Mouse (Mus musculus): ENCODE measurements around the gene Dnajc12. TPM values are rescaled to one million over a fixed set of nuclear protein-coding genes. Genes with fewer than 3 reads are reported as not detected.
"Not testable (repeated sequence)": the region's sequence is repeated elsewhere in the genome, so short reads cannot be mapped to it uniquely, and the experiment has no call there.

The Dnajc12 gene
- polyA plus RNA-seq, 1 experiment from 2014 or later = 10.0 TPM

- Histone ChIP-seq H3K4me2 (replicated peaks; ENCODE audit: low read depth, low read length) (no peak overlapping the region), H3K4me3 (ENCODE audit: low read depth, low read length) (no peak overlapping the region), H3K27ac (ENCODE audit: low read length) (no peak overlapping the region), H3K27me3 (ENCODE audit: control insufficient read depth, insufficient read depth, low read length) (no peaks in the 10 kb centered on the region), H3K9ac (replicated peaks; ENCODE audit: low read depth, low read length) (no peak overlapping the region), H3K4me1 (ENCODE audit: control insufficient read depth, insufficient read depth, low read length) (no peaks in the 10 kb centered on the region), H3K9me3 (ENCODE audit: control insufficient read depth, low read depth, low read length) (no peaks in the 10 kb centered on the region), H3K36me3 (ENCODE audit: control insufficient read depth, insufficient read depth, low read length) (no peaks in the 10 kb centered on the region)
- WGBS = 67% methylated on average over 3 of the region's 3 CpGs
- ATAC-seq (ENCODE audit: insufficient number of reproducible peaks, insufficient read depth, low FRiP score, low read depth) = no peak
These were observed 34.0 kb upstream of the Dnajc12 start for GRCm38 (mm10) chr10:63348291-63348690.

GRCm38 (mm10) chr10:63350666-63351065 is 31.6 kb upstream of the Dnajc12 start:
- Histone ChIP-seq H3K27ac (ENCODE audit: low read length) (no peak overlapping the region), H3K9me3 (ENCODE audit: control insufficient read depth, low read depth, low read length) (no peaks in the 10 kb centered on the region), H3K4me3 (ENCODE audit: low read depth, low read length) (no peak overlapping the region), H3K27me3 (ENCODE audit: control insufficient read depth, insufficient read depth, low read length) (no peaks in the 10 kb centered on the region), H3K4me2 (replicated peaks; ENCODE audit: low read depth, low read length) (no peak overlapping the region), H3K4me1 (ENCODE audit: control insufficient read depth, insufficient read depth, low read length) (no peaks in the 10 kb centered on the region), H3K9ac (replicated peaks; ENCODE audit: low read depth, low read length) (no peak overlapping the region), H3K36me3 (ENCODE audit: control insufficient read depth, insufficient read depth, low read length) (no peaks in the 10 kb centered on the region)
- ATAC-seq (ENCODE audit: insufficient number of reproducible peaks, insufficient read depth, low FRiP score, low read depth) = no peak
- WGBS = 88% methylated on average over 7 of the region's 7 CpGs

GRCm38 (mm10) chr10:63351099-63351498 is 31.1 kb upstream of the Dnajc12 start:
- not testable (repeated sequence) for ATAC-seq (ENCODE audit: insufficient number of reproducible peaks, insufficient read depth, low FRiP score, low read depth); H3K36me3 ChIP-seq (ENCODE audit: control insufficient read depth, insufficient read depth, low read length); H3K9me3 ChIP-seq (ENCODE audit: control insufficient read depth, low read depth, low read length); H3K9ac ChIP-seq (replicated peaks; ENCODE audit: low read depth, low read length); H3K4me2 ChIP-seq (replicated peaks; ENCODE audit: low read depth, low read length); H3K27ac ChIP-seq (ENCODE audit: low read length); H3K4me3 ChIP-seq (ENCODE audit: low read depth, low read length); H3K4me1 ChIP-seq (ENCODE audit: control insufficient read depth, insufficient read depth, low read length); H3K27me3 ChIP-seq (ENCODE audit: control insufficient read depth, insufficient read depth, low read length)
- WGBS = 79% methylated on average over 7 of the region's 7 CpGs

- H3K27me3 ChIP-seq (ENCODE audit: control insufficient read depth, insufficient read depth, low read length) = no peaks in the 10 kb centered on the region
- H3K4me1 ChIP-seq (ENCODE audit: control insufficient read depth, insufficient read depth, low read length) = no peaks in the 10 kb centered on the region
- no peak overlapping the region for H3K4me2 ChIP-seq (replicated peaks; ENCODE audit: low read depth, low read length)
- H3K9ac ChIP-seq (replicated peaks; ENCODE audit: low read depth, low read length) = no peak overlapping the region
- WGBS = 86% methylated on average over 5 of the region's 5 CpGs
- no peak overlapping the region for H3K4me3 ChIP-seq (ENCODE audit: low read depth, low read length)
- no peak overlapping the region for H3K27ac ChIP-seq (ENCODE audit: low read length)
- H3K36me3 ChIP-seq (ENCODE audit: control insufficient read depth, insufficient read depth, low read length) = no peaks in the 10 kb centered on the region
- ATAC-seq (ENCODE audit: insufficient number of reproducible peaks, insufficient read depth, low FRiP score, low read depth) = no peak
- no peaks in the 10 kb centered on the region for H3K9me3 ChIP-seq (ENCODE audit: control insufficient read depth, low read depth, low read length)
These were observed 30.1 kb upstream of the Dnajc12 start for GRCm38 (mm10) chr10:63352111-63352510.

- 58% methylated on average over 1 of the region's 1 CpGs for whole genome bisulfite sequencing
- H3K27ac ChIP-seq (ENCODE audit: low read length) = no peak overlapping the region
- H3K4me2 ChIP-seq (replicated peaks; ENCODE audit: low read depth, low read length) = no peak overlapping the region
- H3K36me3 ChIP-seq (ENCODE audit: control insufficient read depth, insufficient read depth, low read length) = no peaks in the 10 kb centered on the region
- no peaks in the 10 kb centered on the region for H3K27me3 ChIP-seq (ENCODE audit: control insufficient read depth, insufficient read depth, low read length)
- H3K4me3 ChIP-seq (ENCODE audit: low read depth, low read length) = no peak overlapping the region
- no peaks in the 10 kb centered on the region for H3K4me1 ChIP-seq (ENCODE audit: control insufficient read depth, insufficient read depth, low read length)
- H3K9ac ChIP-seq (replicated peaks; ENCODE audit: low read depth, low read length) = no peak overlapping the region
- no peaks in the 10 kb centered on the region for H3K9me3 ChIP-seq (ENCODE audit: control insufficient read depth, low read depth, low read length)
- no peak for ATAC-seq (ENCODE audit: insufficient number of reproducible peaks, insufficient read depth, low FRiP score, low read depth)
These were observed 21.7 kb upstream of the Dnajc12 start for GRCm38 (mm10) chr10:63360502-63360901.

GRCm38 (mm10) chr10:63365918-63366455 is 16.3 kb upstream of the Dnajc12 start:
- Histone ChIP-seq H3K27ac (ENCODE audit: low read length) (no peak overlapping the region), H3K4me3 (ENCODE audit: low read depth, low read length) (no peak overlapping the region), H3K9me3 (ENCODE audit: control insufficient read depth, low read depth, low read length) (no peaks in the 10 kb centered on the region), H3K4me2 (replicated peaks; ENCODE audit: low read depth, low read length) (no peak overlapping the region), H3K9ac (replicated peaks; ENCODE audit: low read depth, low read length) (no peak overlapping the region), H3K27me3 (ENCODE audit: control insufficient read depth, insufficient read depth, low read length) (no peaks in the 10 kb centered on the region), H3K4me1 (ENCODE audit: control insufficient read depth, insufficient read depth, low read length) (no peaks in the 10 kb centered on the region), H3K36me3 (ENCODE audit: control insufficient read depth, insufficient read depth, low read length) (no peaks in the 10 kb centered on the region)
- no peak for ATAC-seq (ENCODE audit: insufficient number of reproducible peaks, insufficient read depth, low FRiP score, low read depth)
- WGBS = 61% methylated on average over 7 of the region's 7 CpGs

GRCm38 (mm10) chr10:63367386-63367785 is 14.9 kb upstream of the Dnajc12 start:
- no peak for ATAC-seq (ENCODE audit: insufficient number of reproducible peaks, insufficient read depth, low FRiP score, low read depth)
- 80% methylated on average over 6 of the region's 6 CpGs for WGBS
- no peaks in the 10 kb centered on the region for H3K27me3 ChIP-seq (ENCODE audit: control insufficient read depth, insufficient read depth, low read length)

GRCm38 (mm10) chr10:63368041-63368440 is 14.2 kb upstream of the Dnajc12 start:
- H3K9me3 ChIP-seq (ENCODE audit: control insufficient read depth, low read depth, low read length) = no peaks in the 10 kb centered on the region
- no peaks in the 10 kb centered on the region for H3K36me3 ChIP-seq (ENCODE audit: control insufficient read depth, insufficient read depth, low read length)
- no peak overlapping the region for H3K4me2 ChIP-seq (replicated peaks; ENCODE audit: low read depth, low read length)
- H3K4me3 ChIP-seq (ENCODE audit: low read depth, low read length) = no peak overlapping the region
- no peak overlapping the region for H3K9ac ChIP-seq (replicated peaks; ENCODE audit: low read depth, low read length)
- no peaks in the 10 kb centered on the region for H3K27me3 ChIP-seq (ENCODE audit: control insufficient read depth, insufficient read depth, low read length)
- H3K27ac ChIP-seq (ENCODE audit: low read length) = no peak overlapping the region
- H3K4me1 ChIP-seq (ENCODE audit: control insufficient read depth, insufficient read depth, low read length) = no peaks in the 10 kb centered on the region
- ATAC-seq (ENCODE audit: insufficient number of reproducible peaks, insufficient read depth, low FRiP score, low read depth) = no peak
- WGBS = 85% methylated on average over 3 of the region's 3 CpGs

More at GRCm38 (mm10) chr10:63367386-63367785, 14.9 kb upstream of the Dnajc12 start:
- Histone ChIP-seq H3K4me3 (ENCODE audit: low read depth, low read length) (no peak overlapping the region), H3K36me3 (ENCODE audit: control insufficient read depth, insufficient read depth, low read length) (no peaks in the 10 kb centered on the region), H3K27ac (ENCODE audit: low read length) (no peak overlapping the region), H3K9ac (replicated peaks; ENCODE audit: low read depth, low read length) (no peak overlapping the region), H3K4me2 (replicated peaks; ENCODE audit: low read depth, low read length) (no peak overlapping the region), H3K9me3 (ENCODE audit: control insufficient read depth, low read depth, low read length) (no peaks in the 10 kb centered on the region), H3K4me1 (ENCODE audit: control insufficient read depth, insufficient read depth, low read length) (no peaks in the 10 kb centered on the region)

GRCm38 (mm10) chr10:63376303-63376702 is 5.9 kb upstream of the Dnajc12 start:
- Histone ChIP-seq H3K9me3 (ENCODE audit: control insufficient read depth, low read depth, low read length) (no peaks in the 10 kb centered on the region), H3K36me3 (ENCODE audit: control insufficient read depth, insufficient read depth, low read length) (no peaks in the 10 kb centered on the region), H3K4me1 (ENCODE audit: control insufficient read depth, insufficient read depth, low read length) (0 out of 2 replicates have a peak, but pooled peaks cover under 1% of the 10 kb centered on the region), H3K4me3 (ENCODE audit: low read depth, low read length) (no peak overlapping the region), H3K27ac (ENCODE audit: low read length) (no peak overlapping the region), H3K9ac (replicated peaks; ENCODE audit: low read depth, low read length) (no peak overlapping the region), H3K27me3 (ENCODE audit: control insufficient read depth, insufficient read depth, low read length) (0 out of 2 replicates have a peak, but pooled peaks cover 2% of the 10 kb centered on the region), H3K4me2 (replicated peaks; ENCODE audit: low read depth, low read length) (no peak overlapping the region)
- no peak for ATAC-seq (ENCODE audit: insufficient number of reproducible peaks, insufficient read depth, low FRiP score, low read depth)
- 82% methylated on average over 5 of the region's 5 CpGs for WGBS
